Mouse (Mus musculus) urinary bladder, adult 2 months (tissue): ENCODE measurements around the gene Muc13. TPM values are rescaled to one million over a fixed set of nuclear protein-coding genes. Genes with fewer than 3 reads are reported as not detected.

Source experiments
- DNase-seq: peaks from one replicate; pipeline ENCODE4 v3.0.0; 2022; ENCODE audit warnings: low spot score
- polyA plus RNA-seq: library from polyadenylated mRNA; depleted of rRNA; stranded (reverse); fragments of >200 nt; gene quantifications from 2 replicates; pipeline ENCODE4 v1.2.3, GENCODE M21; 2012

Gene Muc13
- polyA plus RNA-seq, 1 experiment = 0.04 TPM

GRCm38 (mm10) chr16:33769848-33770247, 24.0 kb upstream of the Muc13 start:
- DNase-seq = no peak

GRCm38 (mm10) chr16:33770778-33771454, 22.9 kb upstream of the Muc13 start:
- no peak for DNase-seq

GRCm38 (mm10) chr16:33772809-33773208, 21.0 kb upstream of the Muc13 start:
- DNase-seq = no peak

- no peak for DNase-seq
These were observed 18.9 kb upstream of the Muc13 start for GRCm38 (mm10) chr16:33774972-33775371.

- DNase-seq = no peak
These were observed 18.0 kb upstream of the Muc13 start for GRCm38 (mm10) chr16:33775733-33776335.

- DNase-seq = no peak
These were observed 16.9 kb upstream of the Muc13 start for GRCm38 (mm10) chr16:33776766-33777529.

- no peak for DNase-seq
These were observed 16.2 kb upstream of the Muc13 start for GRCm38 (mm10) chr16:33777607-33778006.

- DNase-seq = no peak
These were observed 11.8 kb upstream of the Muc13 start for GRCm38 (mm10) chr16:33781789-33782728.

- no peak for DNase-seq
These were observed 11.1 kb upstream of the Muc13 start for GRCm38 (mm10) chr16:33782729-33783091.

GRCm38 (mm10) chr16:33784547-33784946, 9.3 kb upstream of the Muc13 start:
- DNase-seq = no peak

- no peak for DNase-seq
These were observed 8.6 kb upstream of the Muc13 start for GRCm38 (mm10) chr16:33785092-33785704.

- DNase-seq = no peak
These were observed 7.0 kb upstream of the Muc13 start for GRCm38 (mm10) chr16:33786657-33787390.

- no peak for DNase-seq
These were observed 1.3 kb downstream of the Muc13 start for GRCm38 (mm10) chr16:33795106-33795505.

GRCm38 (mm10) chr16:33795887-33796286, 2.0 kb downstream of the Muc13 start:
- DNase-seq = no peak

- DNase-seq = no peak
These were observed 2.9 kb downstream of the Muc13 start for GRCm38 (mm10) chr16:33796756-33797155.

GRCm38 (mm10) chr16:33797860-33798259, 4.0 kb downstream of the Muc13 start:
- no peak for DNase-seq

- DNase-seq = no peak
These were observed 16.2 kb downstream of the Muc13 start for GRCm38 (mm10) chr16:33810002-33810401.

- DNase-seq = no peak
These were observed 24.8 kb downstream of the Muc13 start for GRCm38 (mm10) chr16:33818413-33819165.

GRCm38 (mm10) chr16:33820269-33821178, 26.7 kb downstream of the Muc13 start:
- peak; percentile 55 for DNase-seq
